Mouse (Mus musculus) frontal cortex, postnatal 25 days (tissue): ENCODE data around the gene Srp68.

Experiments
- DNase-seq, 2 experiments: peaks; one replicate each; pipeline ENCODE4 v3.0.0; 2022; ENCODE audit warnings: low spot score in 2 of 2

Srp68 gene

DNA sequence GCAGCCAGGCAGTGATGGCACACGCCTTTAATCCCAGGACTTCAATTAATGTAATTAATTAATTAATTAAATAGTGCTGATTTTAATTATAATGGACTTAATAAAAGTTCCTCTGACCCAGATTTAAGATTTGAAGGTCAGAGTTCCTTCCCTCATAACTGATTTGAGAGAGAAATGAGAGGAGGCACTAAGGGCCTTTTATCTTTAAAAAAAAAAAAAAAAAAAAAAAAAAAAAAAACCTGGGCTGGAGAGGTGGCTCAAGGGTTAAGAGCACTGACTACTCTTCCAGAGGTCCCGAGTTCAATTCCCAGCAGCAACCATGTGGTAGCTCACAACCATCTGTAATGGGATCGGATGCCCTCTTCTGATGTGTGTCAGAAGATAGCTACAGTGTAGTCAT lies 65.4 kb downstream of the Srp68 start:
- no peak for DNase-seq

DNA sequence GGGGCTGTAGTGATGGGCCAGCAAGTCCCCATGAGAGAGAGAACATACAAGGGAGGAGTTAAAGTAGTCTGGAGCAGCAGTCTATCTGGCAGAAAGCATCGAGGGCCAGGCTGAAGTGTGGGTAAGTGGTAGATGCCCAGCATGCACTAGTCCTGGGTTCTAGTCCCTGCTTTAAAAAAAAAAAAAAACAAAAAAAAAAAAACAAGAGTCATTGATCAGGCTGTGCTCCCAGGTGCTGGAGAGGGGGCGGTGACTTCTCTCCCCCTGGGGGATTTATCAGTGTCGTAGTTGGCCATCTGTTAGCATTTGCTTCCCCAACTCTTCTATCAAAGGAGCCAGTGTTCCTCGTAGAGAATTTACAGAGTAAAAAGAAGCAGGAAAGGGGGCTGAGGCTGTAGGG lies 67.3 kb downstream of the Srp68 start:
- no peak for DNase-seq

DNA sequence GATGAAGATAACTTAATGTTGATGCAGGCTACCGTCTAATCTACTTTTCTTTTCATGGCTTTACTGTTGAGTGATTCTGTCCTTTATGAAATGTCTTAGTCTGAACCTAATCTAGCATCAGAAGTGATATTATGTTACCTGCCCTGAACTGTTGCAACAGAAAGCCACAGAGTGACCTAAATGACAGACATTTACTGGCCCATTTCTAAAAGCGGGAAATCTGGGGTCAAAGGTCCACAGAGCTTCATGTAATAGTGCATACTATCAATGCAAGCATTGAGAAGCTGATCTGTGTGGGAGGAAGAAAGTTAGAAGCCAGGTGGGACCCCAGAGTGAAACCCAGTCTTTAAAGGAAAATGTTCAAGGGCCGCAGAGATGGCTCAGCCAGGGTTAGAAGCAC lies 70.9 kb downstream of the Srp68 start:
- no peak for DNase-seq

DNA sequence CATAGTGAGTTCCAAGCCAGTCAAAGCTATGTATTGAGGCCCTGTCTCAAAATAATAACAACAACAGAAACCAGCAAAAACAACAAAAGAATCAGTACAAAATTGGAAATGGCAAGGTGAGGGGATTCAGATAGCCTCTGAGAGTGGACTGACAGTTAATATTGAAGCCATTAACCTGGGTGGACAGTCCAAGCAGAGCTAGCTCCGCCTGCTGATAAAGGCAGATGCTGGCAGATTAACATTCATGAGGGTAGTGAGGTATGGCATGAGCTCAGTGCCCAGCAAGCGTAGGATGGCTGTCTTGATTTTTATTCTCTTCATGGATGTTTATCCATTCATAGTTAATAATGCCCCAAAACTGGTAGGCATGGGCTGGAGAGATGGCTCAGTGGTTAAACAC lies 72.9 kb downstream of the Srp68 start:
- DNase-seq, result no peak

DNA sequence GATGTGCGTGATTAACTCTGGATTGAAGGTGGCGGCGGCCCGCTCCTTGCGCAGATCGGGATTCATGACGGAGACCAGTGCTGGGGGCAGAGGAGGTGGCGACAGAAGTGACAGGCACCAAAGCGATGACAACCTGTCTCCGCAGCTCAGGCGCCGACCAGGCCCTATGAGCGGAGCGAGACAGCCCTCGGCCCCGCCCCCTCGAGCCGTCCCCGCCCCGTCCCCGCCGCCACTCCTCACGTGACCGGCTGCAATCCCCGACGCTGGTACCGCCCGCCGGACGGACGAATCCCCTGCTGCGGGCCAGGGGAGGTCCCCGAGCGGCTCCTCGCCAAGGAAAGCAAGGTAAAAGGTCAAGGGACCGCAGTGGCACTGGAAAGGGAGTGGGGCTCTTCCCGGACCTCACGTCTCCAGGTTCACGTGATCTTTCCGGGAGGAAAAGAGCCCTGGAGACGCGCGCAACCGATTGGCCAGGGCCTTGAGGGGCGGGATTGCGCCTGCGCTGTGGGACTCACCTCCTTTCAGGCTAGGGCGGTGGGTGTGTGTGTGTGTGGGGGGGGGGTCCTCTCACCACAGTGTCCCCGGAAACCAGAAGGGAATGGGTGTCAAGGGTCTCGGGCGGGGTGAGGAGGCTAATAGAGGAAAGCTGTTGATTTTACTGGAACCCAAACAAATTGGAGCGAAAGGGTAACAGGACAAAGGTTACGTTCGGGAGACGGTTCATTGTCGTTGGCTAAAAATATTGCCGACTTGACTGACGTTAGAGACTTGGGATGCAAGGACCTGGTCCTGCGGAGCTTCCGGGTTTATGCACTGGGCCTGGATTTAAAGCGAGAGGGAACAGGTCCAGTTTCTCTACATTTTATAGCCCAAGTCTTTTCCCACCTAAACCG lies 75.1 kb downstream of the Srp68 start, which contains the start of the genes Ten1 and Acox1:
Ten1 (plus strand) TSS at position 217 of the 893 bp plus-strand sequence.
Acox1 (minus strand) TSS at position 407 of the 893 bp plus-strand sequence.
- peak; percentile 91 to 95 for DNase-seq

DNA sequence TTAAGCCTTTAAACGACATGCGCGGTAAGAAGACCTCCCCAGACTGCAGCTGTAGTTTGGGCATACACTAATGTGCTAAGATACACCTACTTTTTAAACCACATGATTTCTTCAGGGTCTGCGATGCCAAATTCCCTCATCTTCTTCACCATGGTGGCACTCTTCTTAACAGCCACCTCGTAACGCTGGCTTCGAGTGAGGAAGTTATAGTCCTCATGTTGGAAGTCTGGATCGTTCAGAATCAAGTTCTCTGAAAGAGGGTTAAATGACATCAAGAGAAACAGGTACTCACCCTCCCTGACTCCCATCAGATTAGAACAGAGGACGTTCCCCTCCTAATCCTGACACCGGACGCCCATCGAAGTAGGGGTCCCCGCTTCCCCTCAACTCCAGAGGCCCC lies 75.9 kb downstream of the Srp68 start:
- no peak for DNase-seq

DNA sequence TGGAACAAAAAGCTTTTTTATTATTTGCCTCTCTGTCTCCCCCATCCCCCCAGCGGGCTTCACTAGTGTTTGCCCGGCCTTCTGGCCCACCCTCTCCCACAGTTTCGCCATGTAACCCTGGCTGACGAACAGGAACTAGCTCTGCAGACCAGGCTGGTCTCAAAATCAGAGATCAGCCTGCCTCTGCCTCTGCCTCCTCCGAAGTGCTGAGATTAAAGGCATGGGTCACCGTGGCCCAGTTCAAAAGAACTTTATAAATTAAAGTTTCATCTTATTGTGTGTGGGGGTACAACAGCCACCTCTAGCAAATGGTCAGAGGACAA lies 76.5 kb downstream of the Srp68 start:
- DNase-seq, result no peak

DNA sequence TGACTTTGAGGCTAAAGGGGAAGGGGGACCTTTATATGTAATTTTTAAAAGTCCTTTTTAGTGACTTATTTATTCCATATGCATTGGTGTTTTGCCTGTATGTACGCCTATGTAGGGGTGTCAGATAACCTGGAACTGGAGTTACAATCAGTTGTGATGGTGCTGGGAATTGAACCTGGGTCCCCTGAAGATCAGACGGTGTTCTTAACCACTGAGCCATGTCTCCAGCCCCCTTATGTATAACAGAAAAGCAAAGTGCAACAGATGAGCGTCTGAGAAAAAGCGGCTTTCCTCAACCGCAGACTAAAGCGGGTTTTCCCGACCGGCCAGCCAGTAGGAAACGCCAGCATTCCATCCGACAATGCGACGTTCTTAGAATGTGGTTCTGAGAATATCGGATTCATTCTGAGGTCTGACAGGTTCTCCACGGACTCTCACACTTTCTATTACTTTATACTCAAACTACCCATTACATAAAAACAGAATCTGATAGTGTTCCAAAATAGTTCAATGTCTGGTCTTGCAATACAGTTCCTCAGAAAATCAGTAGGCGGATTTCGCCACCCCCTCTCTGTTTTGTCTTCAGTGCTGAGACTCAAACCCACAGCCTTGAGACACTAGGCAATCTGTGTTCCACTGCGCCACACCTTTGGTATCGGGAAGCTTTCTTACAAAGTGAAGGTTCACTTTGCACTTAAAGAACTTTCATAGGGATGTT lies 77.0 kb downstream of the Srp68 start:
- no peak for DNase-seq

DNA sequence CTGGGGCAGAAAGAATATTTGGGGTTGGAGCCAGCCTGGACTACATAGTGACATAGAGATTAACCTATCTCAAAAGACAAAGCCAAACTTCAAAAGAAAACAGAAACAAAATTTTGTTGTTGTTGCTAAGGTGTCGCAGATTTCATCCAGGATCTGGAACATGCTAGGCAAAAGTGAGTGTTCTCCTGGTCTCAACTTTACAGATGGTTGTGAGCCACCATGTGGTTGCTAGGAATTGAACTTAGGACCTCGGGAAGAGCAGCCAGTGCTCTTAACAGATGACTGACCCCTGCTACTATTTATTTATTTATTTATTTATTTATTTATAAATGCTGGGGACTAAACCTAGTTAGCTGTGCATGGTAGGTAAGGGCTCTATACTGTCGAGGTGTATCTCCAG lies 77.7 kb downstream of the Srp68 start:
- no peak for DNase-seq

DNA sequence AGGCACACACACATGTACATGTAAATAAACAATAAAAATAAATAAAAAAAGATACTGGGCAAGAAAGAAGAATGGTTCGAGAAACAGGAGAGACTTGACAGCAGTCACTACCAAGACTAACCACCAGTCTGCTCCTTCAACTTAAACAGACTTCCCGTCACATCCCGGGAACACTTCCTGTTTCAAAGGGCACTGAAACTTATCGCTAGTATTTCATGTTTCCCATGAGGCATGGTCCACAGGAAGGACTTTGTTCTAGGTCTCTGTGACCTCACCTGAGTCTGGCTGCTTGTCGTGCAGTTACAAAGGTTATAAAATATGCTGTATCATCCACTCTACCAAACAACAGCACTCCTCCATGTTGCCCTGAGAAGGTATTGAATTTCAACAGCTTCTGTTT lies 78.8 kb downstream of the Srp68 start:
- no peak for DNase-seq
